Mouse (Mus musculus) 416B (cell line): ENCODE data around the gene Itga9.
"Not testable (repeated sequence)": the region's sequence is repeated elsewhere in the genome, so short reads cannot be mapped to it uniquely, and the experiment has no call there.

Experiments
- DNase-seq: peaks from one replicate; pipeline ENCODE4 v3.0.0; 2011; ENCODE audit warnings: low read depth

The Itga9 gene

GRCm38 (mm10) chr9:118606148-118606816, at the start of gene Itga9:
TSS of gene Itga9 (plus strand) at chr9:118606690.
- no peak for DNase-seq

GRCm38 (mm10) chr9:118556951-118557780, 49.3 kb upstream of the Itga9 start:
- DNase-seq, result no peak

GRCm38 (mm10) chr9:118563356-118563755, 43.1 kb upstream of the Itga9 start:
- no peak for DNase-seq

GRCm38 (mm10) chr9:118563866-118564265, 42.6 kb upstream of the Itga9 start:
- no peak for DNase-seq

- no peak for DNase-seq
These were observed 41.8 kb upstream of the Itga9 start for GRCm38 (mm10) chr9:118564696-118565095.

- DNase-seq, result no peak
These were observed 37.2 kb upstream of the Itga9 start for GRCm38 (mm10) chr9:118569328-118569727.

GRCm38 (mm10) chr9:118570865-118571264, 35.6 kb upstream of the Itga9 start:
- DNase-seq, result no peak

GRCm38 (mm10) chr9:118571701-118572100, 34.8 kb upstream of the Itga9 start:
- DNase-seq, result no peak

GRCm38 (mm10) chr9:118574911-118575310, 31.6 kb upstream of the Itga9 start:
- no peak for DNase-seq

- DNase-seq, result no peak
These were observed 26.1 kb upstream of the Itga9 start for GRCm38 (mm10) chr9:118580371-118580770.

- DNase-seq, result peak; percentile 40
These were observed 23.7 kb upstream of the Itga9 start for GRCm38 (mm10) chr9:118582757-118583156.

GRCm38 (mm10) chr9:118584838-118585237, 21.7 kb upstream of the Itga9 start:
- peak; percentile 46 for DNase-seq

- peak; percentile 38 for DNase-seq
These were observed 20.5 kb upstream of the Itga9 start for GRCm38 (mm10) chr9:118585998-118586397.

GRCm38 (mm10) chr9:118587115-118587514, 19.4 kb upstream of the Itga9 start:
- DNase-seq, result no peak

- peak; percentile 53 for DNase-seq
These were observed 17.2 kb upstream of the Itga9 start for GRCm38 (mm10) chr9:118589249-118589648.

GRCm38 (mm10) chr9:118590230-118590629, 16.3 kb upstream of the Itga9 start:
- DNase-seq, result no peak

- DNase-seq, result no peak
These were observed 14.9 kb upstream of the Itga9 start for GRCm38 (mm10) chr9:118591633-118592032.

GRCm38 (mm10) chr9:118592585-118593249, 13.8 kb upstream of the Itga9 start:
- DNase-seq, result no peak

GRCm38 (mm10) chr9:118593443-118593842, 13.0 kb upstream of the Itga9 start:
- DNase-seq, result no peak

GRCm38 (mm10) chr9:118596767-118597166, 9.7 kb upstream of the Itga9 start:
- no peak for DNase-seq

GRCm38 (mm10) chr9:118600393-118600792, 6.1 kb upstream of the Itga9 start:
- DNase-seq, result not testable (repeated sequence)

GRCm38 (mm10) chr9:118602576-118602975, 3.9 kb upstream of the Itga9 start:
- no peak for DNase-seq
